Mouse (Mus musculus): ENCODE data around the gene Zfp108. TPM values are rescaled to one million over a fixed set of nuclear protein-coding genes. Genes with fewer than 3 reads are reported as not detected.

Zfp108 gene
- polyA plus RNA-seq, 1 experiment from 2014 or later, result 5.7 TPM

GRCm38 (mm10) chr7:24294763-24295162, 40.2 kb downstream of the Zfp108 start:
- no peak overlapping the region for H3K4me2 ChIP-seq (ENCODE audit: low read length)
- H3K27me3 ChIP-seq (replicated peaks; ENCODE audit: control insufficient read depth, insufficient read depth, low read length), result no peaks in the 10 kb centered on the region
- 96% methylated on average over 4 of the region's 4 CpGs for WGBS
- peaks cover 10% of the 10 kb centered on the region for H3K4me1 ChIP-seq (replicated peaks; ENCODE audit: control insufficient read depth, insufficient read depth, low read length)
- ATAC-seq, result no peak
- no peaks in the 10 kb centered on the region for H3K9me3 ChIP-seq (ENCODE audit: control insufficient read depth, low read length)
- no peak overlapping the region for H3K4me3 ChIP-seq (replicated peaks; ENCODE audit: low read length)
- no peak overlapping the region for H3K9ac ChIP-seq (replicated peaks; ENCODE audit: low read depth, low read length)
- no peak overlapping the region for H3K27ac ChIP-seq (ENCODE audit: low read length)
- H3K36me3 ChIP-seq (ENCODE audit: control insufficient read depth, insufficient read depth), result peaks cover 52% of the 10 kb centered on the region

GRCm38 (mm10) chr7:24295376-24295775, 40.8 kb downstream of the Zfp108 start:
- Histone ChIP-seq H3K9me3 (ENCODE audit: control insufficient read depth, low read length) (no peaks in the 10 kb centered on the region), H3K4me2 (ENCODE audit: low read length) (no peak overlapping the region), H3K36me3 (ENCODE audit: control insufficient read depth, insufficient read depth) (peaks cover 51% of the 10 kb centered on the region), H3K9ac (replicated peaks; ENCODE audit: low read depth, low read length) (no peak overlapping the region), H3K27me3 (replicated peaks; ENCODE audit: control insufficient read depth, insufficient read depth, low read length) (no peaks in the 10 kb centered on the region), H3K4me1 (replicated peaks; ENCODE audit: control insufficient read depth, insufficient read depth, low read length) (peaks cover 15% of the 10 kb centered on the region), H3K4me3 (replicated peaks; ENCODE audit: low read length) (no peak overlapping the region), H3K27ac (ENCODE audit: low read length) (no peak overlapping the region)
- no peak for ATAC-seq
- 94% methylated on average over 7 of the region's 7 CpGs for WGBS

GRCm38 (mm10) chr7:24296386-24296785, 41.8 kb downstream of the Zfp108 start:
- peaks cover 19% of the 10 kb centered on the region for H3K4me1 ChIP-seq (replicated peaks; ENCODE audit: control insufficient read depth, insufficient read depth, low read length)
- H3K4me3 ChIP-seq (replicated peaks; ENCODE audit: low read length), result no peak overlapping the region
- no peak overlapping the region for H3K9ac ChIP-seq (replicated peaks; ENCODE audit: low read depth, low read length)
- no peak overlapping the region for H3K27ac ChIP-seq (ENCODE audit: low read length)
- H3K4me2 ChIP-seq (ENCODE audit: low read length), result no peak overlapping the region
- no peaks in the 10 kb centered on the region for H3K9me3 ChIP-seq (ENCODE audit: control insufficient read depth, low read length)
- ATAC-seq, result no peak
- no peaks in the 10 kb centered on the region for H3K27me3 ChIP-seq (replicated peaks; ENCODE audit: control insufficient read depth, insufficient read depth, low read length)
- 97% methylated on average over 7 of the region's 7 CpGs for WGBS
- H3K36me3 ChIP-seq (ENCODE audit: control insufficient read depth, insufficient read depth), result peaks cover 42% of the 10 kb centered on the region

- ATAC-seq, result no peak
- Histone ChIP-seq H3K9me3 (ENCODE audit: control insufficient read depth, low read length) (no peaks in the 10 kb centered on the region), H3K4me2 (ENCODE audit: low read length) (peak overlapping the region; percentile 66), H3K27me3 (replicated peaks; ENCODE audit: control insufficient read depth, insufficient read depth, low read length) (no peaks in the 10 kb centered on the region), H3K4me1 (replicated peaks; ENCODE audit: control insufficient read depth, insufficient read depth, low read length) (peaks cover 19% of the 10 kb centered on the region), H3K27ac (ENCODE audit: low read length) (no peak overlapping the region), H3K36me3 (ENCODE audit: control insufficient read depth, insufficient read depth) (peaks cover 40% of the 10 kb centered on the region), H3K9ac (replicated peaks; ENCODE audit: low read depth, low read length) (no peak overlapping the region), H3K4me3 (replicated peaks; ENCODE audit: low read length) (peak overlapping the region; percentile 65; the same call in 1 of the 2 replicates)
- 90% methylated on average over 15 of the region's 15 CpGs for WGBS
These were observed 42.9 kb downstream of the Zfp108 start for GRCm38 (mm10) chr7:24297361-24298095.

- Histone ChIP-seq H3K4me3 (replicated peaks; ENCODE audit: low read length) (peak overlapping the region; percentile 65), H3K36me3 (ENCODE audit: control insufficient read depth, insufficient read depth) (peaks cover 40% of the 10 kb centered on the region), H3K9me3 (ENCODE audit: control insufficient read depth, low read length) (no peaks in the 10 kb centered on the region), H3K27me3 (replicated peaks; ENCODE audit: control insufficient read depth, insufficient read depth, low read length) (no peaks in the 10 kb centered on the region), H3K4me1 (replicated peaks; ENCODE audit: control insufficient read depth, insufficient read depth, low read length) (peaks cover 19% of the 10 kb centered on the region), H3K27ac (ENCODE audit: low read length) (peak overlapping the region; percentile 95), H3K4me2 (ENCODE audit: low read length) (peak overlapping the region; percentile 66), H3K9ac (replicated peaks; ENCODE audit: low read depth, low read length) (peak overlapping the region; percentile 74)
- peak; percentile 8 for ATAC-seq
- WGBS, result under 1% methylated on average over 12 of the region's 12 CpGs
These were observed 44.0 kb downstream of the Zfp108 start for GRCm38 (mm10) chr7:24298635-24298972.

- peaks cover 36% of the 10 kb centered on the region for H3K36me3 ChIP-seq (ENCODE audit: control insufficient read depth, insufficient read depth)
- under 1% methylated on average over 47 of the region's 47 CpGs for WGBS
These were observed 44.5 kb downstream of the Zfp108 start for GRCm38 (mm10) chr7:24298973-24299708.

GRCm38 (mm10) chr7:24299823-24300481, 45.4 kb downstream of the Zfp108 start:
- Histone ChIP-seq H3K27ac (ENCODE audit: low read length) (peak overlapping the region; percentile 74), H3K27me3 (replicated peaks; ENCODE audit: control insufficient read depth, insufficient read depth, low read length) (no peaks in the 10 kb centered on the region), H3K4me2 (ENCODE audit: low read length) (peak overlapping the region; percentile 66), H3K9ac (replicated peaks; ENCODE audit: low read depth, low read length) (peak overlapping the region; percentile 54), H3K4me1 (replicated peaks; ENCODE audit: control insufficient read depth, insufficient read depth, low read length) (peaks cover 19% of the 10 kb centered on the region), H3K4me3 (replicated peaks; ENCODE audit: low read length) (peak overlapping the region; percentile 65), H3K9me3 (ENCODE audit: control insufficient read depth, low read length) (no peaks in the 10 kb centered on the region), H3K36me3 (ENCODE audit: control insufficient read depth, insufficient read depth) (peaks cover 29% of the 10 kb centered on the region)
- under 1% methylated on average over 18 of the region's 18 CpGs for WGBS
- ATAC-seq, result peak; percentile 18

More at GRCm38 (mm10) chr7:24298973-24299708, 44.5 kb downstream of the Zfp108 start:
- Histone ChIP-seq H3K4me1 (replicated peaks; ENCODE audit: control insufficient read depth, insufficient read depth, low read length) (peaks cover 19% of the 10 kb centered on the region), H3K27ac (ENCODE audit: low read length) (peak overlapping the region; percentile 95), H3K27me3 (replicated peaks; ENCODE audit: control insufficient read depth, insufficient read depth, low read length) (no peaks in the 10 kb centered on the region), H3K4me3 (replicated peaks; ENCODE audit: low read length) (peak overlapping the region; percentile 65), H3K4me2 (ENCODE audit: low read length) (peak overlapping the region; percentile 66), H3K9ac (replicated peaks; ENCODE audit: low read depth, low read length) (peak overlapping the region; percentile 74), H3K9me3 (ENCODE audit: control insufficient read depth, low read length) (no peaks in the 10 kb centered on the region)
- peak; percentile 91 for ATAC-seq

GRCm38 (mm10) chr7:24300771-24301282, 46.2 kb downstream of the Zfp108 start, which contains the start of gene Zfp61:
Zfp61 (minus strand) TSS chr7:24301232.
- Histone ChIP-seq H3K4me3 (replicated peaks; ENCODE audit: low read length) (peak within 1 kb of the TSS; percentile 65), H3K9ac (replicated peaks; ENCODE audit: low read depth, low read length) (peak within 1 kb of the TSS; percentile 54), H3K27ac (ENCODE audit: low read length) (peak within 1 kb of the TSS; percentile 74), H3K9me3 (ENCODE audit: control insufficient read depth, low read length) (no peaks in the 10 kb centered on the region), H3K4me1 (replicated peaks; ENCODE audit: control insufficient read depth, insufficient read depth, low read length) (peaks cover 19% of the 10 kb centered on the region), H3K36me3 (ENCODE audit: control insufficient read depth, insufficient read depth) (peaks cover 23% of the 10 kb centered on the region), H3K4me2 (ENCODE audit: low read length) (peak within 1 kb of the TSS; percentile 66), H3K27me3 (replicated peaks; ENCODE audit: control insufficient read depth, insufficient read depth, low read length) (no peaks in the 10 kb centered on the region)
- WGBS, result 2% methylated on average over 13 of the region's 13 CpGs
- ATAC-seq, result peak; percentile 66

All from forebrain, embryonic 16.5 days (tissue).